7 mouse cellular contexts compared by ENCODE assay signal in genomic region chr11:6273607-6274006, GRCm38 (mm10). TPM values are rescaled to one million over a fixed set of nuclear protein-coding genes. Genes with fewer than 3 reads are reported as not detected.
A peak's percentile ranks its signal among the peaks of the same experiment; 100 is the strongest.
DNase-seq lines count a peak whose midpoint lies in the region; ATAC-seq and TF ChIP-seq lines count a peak whose summit lies in the region.

No protein-coding gene starts in this region.

- H3K4me2 ChIP-seq in neural tube, embryonic 11.5 days (ENCODE audit: low read depth): peak overlapping the region; percentile 90
- H3K4me2 ChIP-seq in forebrain, embryonic 14.5 days (ENCODE audit: low read length): peak overlapping the region; percentile 97

- H3K4me1 ChIP-seq in neural tube, embryonic 11.5 days (ENCODE audit: control insufficient read depth, insufficient read depth, low read length): peaks cover 10% of the 10 kb centered on the region
- peaks cover 20% of the 10 kb centered on the region for H3K4me1 ChIP-seq in forebrain, embryonic 14.5 days (ENCODE audit: control insufficient read depth, insufficient read depth, low read length)
- peaks cover 12% of the 10 kb centered on the region for H3K4me1 ChIP-seq in limb, embryonic 10.5 days
- H3K4me1 ChIP-seq in small intestine, adult 2 months (ENCODE audit: control insufficient read depth, insufficient read depth, insufficient read length, low read length): peaks cover 4% of the 10 kb centered on the region; the same call in 1 of the 2 replicates

- H3K9ac ChIP-seq in neural tube, embryonic 11.5 days (ENCODE audit: low read length): peak overlapping the region; percentile 86
- H3K9ac ChIP-seq in forebrain, embryonic 14.5 days (ENCODE audit: low read length): peak overlapping the region; percentile 87

- TF ChIP-seq POLR2A in small intestine, adult 2 months (IDR thresholded peaks at IDR 0.05; ENCODE audit: low read depth, low read length): peak; percentile 32; the same call in 1 of the 2 replicates

- no peak for ATAC-seq in neural tube, embryonic 11.5 days (ENCODE audit: insufficient read depth, low FRiP score, low TSS enrichment)
- ATAC-seq in forebrain, embryonic 14.5 days: no peak

- WGBS in neural tube, embryonic 11.5 days: 75% methylated on average over 11 of the region's 11 CpGs
- WGBS in forebrain, embryonic 14.5 days: 65% methylated on average over 11 of the region's 11 CpGs
- 75% methylated on average over 11 of the region's 11 CpGs for WGBS in limb, embryonic 10.5 days
- 10% methylated on average over 11 of the region's 11 CpGs for WGBS in small intestine, adult 2 months

- intact Hi-C loops in gastrocnemius, postnatal 36 days (cut with DNase I): no loop called here

- peak overlapping the region; percentile 94 for H3K4me3 ChIP-seq in neural tube, embryonic 11.5 days (ENCODE audit: low read depth, low read length)
- peak overlapping the region; percentile 74 for H3K4me3 ChIP-seq in forebrain, embryonic 14.5 days (ENCODE audit: low read depth, low read length)
- H3K4me3 ChIP-seq in limb, embryonic 10.5 days: peak overlapping the region; percentile 90
- peak overlapping the region; percentile 69 for H3K4me3 ChIP-seq in small intestine, adult 2 months (ENCODE audit: low read depth, low read length)

- no peaks in the 10 kb centered on the region for H3K27me3 ChIP-seq in neural tube, embryonic 11.5 days (ENCODE audit: control insufficient read depth, insufficient read depth, low read length)
- H3K27me3 ChIP-seq in forebrain, embryonic 14.5 days (replicated peaks; ENCODE audit: control insufficient read depth, insufficient read depth, low read length): no peaks in the 10 kb centered on the region
- no peaks in the 10 kb centered on the region for H3K27me3 ChIP-seq in limb, embryonic 10.5 days (ENCODE audit: low read depth, poor library complexity, severe bottlenecking)
- no peaks in the 10 kb centered on the region for H3K27me3 ChIP-seq in small intestine, adult 2 months (ENCODE audit: control insufficient read depth, insufficient read depth, low read length)

- DNase-seq in neural tube, embryonic 11.5 days (ENCODE audit: low spot score): no peak
- DNase-seq in neural tube, embryonic 10.5 days (ENCODE audit: extremely low spot score, low spot score): no peak
- no peak for DNase-seq in forebrain, embryonic 14.5 days (ENCODE audit: low spot score)
- no peak for DNase-seq in limb, embryonic 10.5 days (ENCODE audit: low spot score)
- DNase-seq in urinary bladder, adult 2 months (ENCODE audit: low spot score): no peak
- no peak for DNase-seq in gastrocnemius, postnatal 36 days

- peaks cover 4% of the 10 kb centered on the region for H3K36me3 ChIP-seq in neural tube, embryonic 11.5 days (ENCODE audit: control insufficient read depth, insufficient read depth, low read length)
- peaks cover 31% of the 10 kb centered on the region for H3K36me3 ChIP-seq in forebrain, embryonic 14.5 days (ENCODE audit: control insufficient read depth, insufficient read depth, low read length)
- H3K36me3 ChIP-seq in limb, embryonic 10.5 days: peaks cover 41% of the 10 kb centered on the region
- H3K36me3 ChIP-seq in small intestine, adult 2 months (ENCODE audit: control insufficient read depth, insufficient read depth, low read length): peaks cover 14% of the 10 kb centered on the region

- TF ChIP-seq CTCF in small intestine, adult 2 months (IDR thresholded peaks at IDR 0.05; ENCODE audit: extremely low read depth, insufficient read length, insufficient replicate concordance, low read depth, low read length): no peak

- H3K9me3 ChIP-seq in neural tube, embryonic 11.5 days (ENCODE audit: control insufficient read depth, low read length): no peaks in the 10 kb centered on the region
- no peaks in the 10 kb centered on the region for H3K9me3 ChIP-seq in forebrain, embryonic 14.5 days (replicated peaks; ENCODE audit: control insufficient read depth, low read length)
- no peaks in the 10 kb centered on the region for H3K9me3 ChIP-seq in limb, embryonic 10.5 days (replicated peaks)

- no peak overlapping the region for H3K27ac ChIP-seq in neural tube, embryonic 11.5 days (ENCODE audit: low read depth, low read length)
- H3K27ac ChIP-seq in forebrain, embryonic 14.5 days (ENCODE audit: low read depth, low read length): no peak overlapping the region
- peak overlapping the region; percentile 88; the same call in 1 of the 2 replicates for H3K27ac ChIP-seq in limb, embryonic 10.5 days
- H3K27ac ChIP-seq in small intestine, adult 2 months (ENCODE audit: insufficient read depth, low read depth, low read length): peak overlapping the region; percentile 84

RNA-seq across cellular contexts. Expression of gene Tmed4, which starts 1.1 kb away (rescaled TPM):
- 145 and 154 TPM in 2 replicates for polyA plus RNA-seq in neural tube, embryonic 11.5 days (2014; fragmentation: Nextera tagmentation; extraction: Ambion mirVana)
- polyA plus RNA-seq in forebrain, embryonic 14.5 days (2014; fragmentation: Nextera tagmentation; extraction: Ambion mirVana): 171 and 172 TPM in 2 replicates
- polyA plus RNA-seq in limb, embryonic 10.5 days (2016; fragmentation: Nextera tagmentation; extraction: Ambion mirVana): 100.0 and 105 TPM in 2 replicates
- 103 and 182 TPM in 2 replicates for polyA plus RNA-seq in small intestine, adult 2 months (2012; rRNA removed)
- 83.0 and 98.1 TPM in 2 replicates for polyA plus RNA-seq in urinary bladder, adult 2 months (2012; rRNA removed)
- 10 to 100 TPM; 51.6 to 60.8 TPM for total RNA-seq in gastrocnemius, postnatal 36 days (2021)

RNA-seq across cellular contexts. Expression of gene Ddx56, which starts 6.0 kb away (rescaled TPM):
- 105 and 107 TPM in 2 replicates for polyA plus RNA-seq in neural tube, embryonic 11.5 days (2014; fragmentation: Nextera tagmentation; extraction: Ambion mirVana)
- polyA plus RNA-seq in forebrain, embryonic 14.5 days (2014; fragmentation: Nextera tagmentation; extraction: Ambion mirVana): 84.3 and 91.7 TPM in 2 replicates
- polyA plus RNA-seq in limb, embryonic 10.5 days (2016; fragmentation: Nextera tagmentation; extraction: Ambion mirVana): 133 and 154 TPM in 2 replicates
- 11.1 and 12.4 TPM in 2 replicates for polyA plus RNA-seq in small intestine, adult 2 months (2012; rRNA removed)
- 34.1 and 38.8 TPM in 2 replicates for polyA plus RNA-seq in urinary bladder, adult 2 months (2012; rRNA removed)
- 10 to 100 TPM; 22.0 to 30.1 TPM for total RNA-seq in gastrocnemius, postnatal 36 days (2021)

RNA-seq across cellular contexts. Expression of gene Ogdh, which starts 17.8 kb away (rescaled TPM):
- 93.0 and 104 TPM in 2 replicates for polyA plus RNA-seq in neural tube, embryonic 11.5 days (2014; fragmentation: Nextera tagmentation; extraction: Ambion mirVana)
- polyA plus RNA-seq in forebrain, embryonic 14.5 days (2014; fragmentation: Nextera tagmentation; extraction: Ambion mirVana): 54.8 and 72.0 TPM in 2 replicates
- 115 and 122 TPM in 2 replicates for polyA plus RNA-seq in limb, embryonic 10.5 days (2016; fragmentation: Nextera tagmentation; extraction: Ambion mirVana)
- polyA plus RNA-seq in small intestine, adult 2 months (2012; rRNA removed): 164 and 346 TPM in 2 replicates
- polyA plus RNA-seq in urinary bladder, adult 2 months (2012; rRNA removed): 94.0 and 133 TPM in 2 replicates
- total RNA-seq in gastrocnemius, postnatal 36 days (2021): 100 to 1,000 TPM; 628 to 695 TPM

RNA-seq across cellular contexts. Expression of gene Npc1l1, which starts 43.7 kb away (rescaled TPM):
- polyA plus RNA-seq in neural tube, embryonic 11.5 days (2014; fragmentation: Nextera tagmentation; extraction: Ambion mirVana): not detected in 2 replicates
- 0.05 TPM in 1 of 2 replicates, not detected in the other for polyA plus RNA-seq in forebrain, embryonic 14.5 days (2014; fragmentation: Nextera tagmentation; extraction: Ambion mirVana)
- 0.03 TPM in 1 of 2 replicates, not detected in the other for polyA plus RNA-seq in limb, embryonic 10.5 days (2016; fragmentation: Nextera tagmentation; extraction: Ambion mirVana)
- polyA plus RNA-seq in small intestine, adult 2 months (2012; rRNA removed): 161 and 819 TPM in 2 replicates
- 0.16 and 0.18 TPM in 2 replicates for polyA plus RNA-seq in urinary bladder, adult 2 months (2012; rRNA removed)
- total RNA-seq in gastrocnemius, postnatal 36 days (2021): under 1 TPM; 0.08 to 0.20 TPM

Comparison
In these comparisons a context has a peak if more than half of its experiments do, and no peak if none do; other contexts are left out.
1. H3K27ac ChIP-seq: peak in limb, embryonic 10.5 days (single experiment) and small intestine, adult 2 months (single experiment); none in neural tube, embryonic 11.5 days (single experiment) and forebrain, embryonic 14.5 days (single experiment).
2. Peak in every context shown above with its lines, with median percentiles within 50 percentile points of each other: H3K4me3 ChIP-seq.